Mouse (Mus musculus) myocyte (in vitro differentiated cells): ENCODE measurements around the gene Bhmt2. TPM values are rescaled to one million over a fixed set of nuclear protein-coding genes. Genes with fewer than 3 reads are reported as not detected.

ENCODE experiments used
- H3K27me3 ChIP-seq: one replicate; pipeline ENCODE4 v1.6.1; 2011; ENCODE audit not compliant: control insufficient read depth, insufficient read depth, insufficient read length
- H3K36me3 ChIP-seq: one replicate; pipeline ENCODE4 v1.6.1; 2011; ENCODE audit not compliant: control insufficient read depth, insufficient read depth
- H3K4me2 ChIP-seq: one replicate; pipeline ENCODE4 v1.6.1; 2011; ENCODE audit warnings: low read depth, control low read depth
- H3K4me3 ChIP-seq: one replicate; pipeline ENCODE4 v1.5.1; 2011; ENCODE audit warnings: mild to moderate bottlenecking, control low read depth, moderate library complexity
- H3K79me2 ChIP-seq: one replicate; pipeline ENCODE4 v1.6.1; 2011; ENCODE audit not compliant: control insufficient read depth, insufficient read depth
- H3ac ChIP-seq: one replicate; pipeline ENCODE4 v1.6.1; 2011; ENCODE audit not compliant: control insufficient read depth, insufficient read length
- CEBPB ChIP-seq: IDR thresholded peaks from 2 replicates; pipeline ENCODE4 v1.6.1; 2011; ENCODE audit warnings: mild to moderate bottlenecking, moderate library complexity; ENCODE audit not compliant: poor library complexity, insufficient read depth, severe bottlenecking
- E2F4 ChIP-seq: IDR thresholded peaks from one replicate; pipeline ENCODE4 v1.6.1; 2011; ENCODE audit warnings: mild to moderate bottlenecking, control low read depth, moderate library complexity; ENCODE audit not compliant: insufficient read depth
- MAX ChIP-seq: IDR thresholded peaks from one replicate; pipeline ENCODE4 v1.6.1; 2011; ENCODE audit warnings: low read depth, mild to moderate bottlenecking, control low read depth
- MYOD1 ChIP-seq, 3 experiments: IDR thresholded peaks; one replicate each; pipeline ENCODE4 v1.6.1; 2011; ENCODE audit warnings: control low read depth in 2 of 3, low read depth in 2 of 3, mild to moderate bottlenecking in 2 of 3, moderate library complexity in 1 of 3; ENCODE audit not compliant: insufficient read length in 2 of 3, control insufficient read depth in 1 of 3
- MYOG ChIP-seq, 3 experiments: IDR thresholded peaks; one replicate each; pipeline ENCODE4 v1.6.1; 2011; ENCODE audit warnings: control low read depth in 2 of 3, low read depth in 2 of 3, mild to moderate bottlenecking in 2 of 3; ENCODE audit not compliant: insufficient read length in 2 of 3, control insufficient read depth in 1 of 3, insufficient read depth in 1 of 3
- POLR2A ChIP-seq: IDR thresholded peaks from one replicate; pipeline ENCODE4 v1.6.1; 2011; ENCODE audit warnings: low read depth, mild to moderate bottlenecking, control low read depth, moderate library complexity; ENCODE audit not compliant: insufficient read length
- POLR2AphosphoS2 ChIP-seq: IDR thresholded peaks from one replicate; pipeline ENCODE4 v1.6.1; 2011; ENCODE audit warnings: low read depth, control low read depth; ENCODE audit not compliant: insufficient read length
- REST ChIP-seq: IDR thresholded peaks from one replicate; pipeline ENCODE4 v1.6.1; 2011; ENCODE audit warnings: mild to moderate bottlenecking, control low read depth, moderate library complexity; ENCODE audit not compliant: insufficient read depth, insufficient read length
- SRF ChIP-seq: IDR thresholded peaks from one replicate; pipeline ENCODE4 v1.6.1; 2011; ENCODE audit warnings: low read depth; ENCODE audit not compliant: control insufficient read depth, insufficient read length
- TCF12 ChIP-seq: IDR thresholded peaks from one replicate; pipeline ENCODE4 v1.6.1; 2011; ENCODE audit warnings: mild to moderate bottlenecking, control low read depth; ENCODE audit not compliant: poor library complexity, insufficient read depth, severe bottlenecking
- TCF3 ChIP-seq: IDR thresholded peaks from one replicate; pipeline ENCODE4 v1.6.1; 2011; ENCODE audit warnings: low read depth, control low read depth; ENCODE audit not compliant: insufficient read length
- USF1 ChIP-seq: IDR thresholded peaks from one replicate; pipeline ENCODE4 v1.6.1; 2011; ENCODE audit warnings: low read depth, mild to moderate bottlenecking, control low read depth, moderate library complexity
- polyA plus RNA-seq: library from polyadenylated mRNA; unstranded; fragments of >200 nt; fragmentation: generic; extraction: Trizol; gene quantifications from one replicate; pipeline ENCODE4 v1.2.1, GENCODE M21; 2012; ENCODE audit warnings: missing spikeins

The Bhmt2 gene
- polyA plus RNA-seq, 1 experiment = not detected

GRCm38 (mm10) chr13:93712362-93712761 is 38.3 kb upstream of the Bhmt2 start:
- TF ChIP-seq TCF3 = no peak
- TF ChIP-seq SRF = no peak
- no peak for TF ChIP-seq TCF12
- no peak for TF ChIP-seq POLR2A
- no peak for TF ChIP-seq MYOD1 (IDR thresholded peaks at IDR 0.05; ENCODE audit: control insufficient read depth in 1 of 3, insufficient read length in 2 of 3, low read depth in 2 of 3)
- TF ChIP-seq MAX = no peak
- no peak for TF ChIP-seq USF1
- no peak for TF ChIP-seq MYOG (IDR thresholded peaks at IDR 0.05; ENCODE audit: control insufficient read depth in 1 of 3, insufficient read depth in 1 of 3, insufficient read length in 2 of 3, low read depth in 2 of 3)
- no peak for TF ChIP-seq REST
- no peak for TF ChIP-seq E2F4
- no peak for TF ChIP-seq CEBPB
- TF ChIP-seq POLR2AphosphoS2 = no peak
- H3K4me2 ChIP-seq = no peak overlapping the region
- H3K27me3 ChIP-seq = peaks cover 20% of the 10 kb centered on the region
- H3ac ChIP-seq = no peak overlapping the region
- no peaks in the 10 kb centered on the region for H3K79me2 ChIP-seq
- no peaks in the 10 kb centered on the region for H3K36me3 ChIP-seq
- no peak overlapping the region for H3K4me3 ChIP-seq

GRCm38 (mm10) chr13:93711226-93711625 is 37.1 kb upstream of the Bhmt2 start:
- Histone ChIP-seq H3K27me3 (peaks cover 27% of the 10 kb centered on the region), H3K4me3 (no peak overlapping the region)
- TF ChIP-seq MYOD1 (IDR thresholded peaks at IDR 0.05; ENCODE audit: control insufficient read depth in 1 of 3, insufficient read length in 2 of 3, low read depth in 2 of 3) = no peak
- no peak for TF ChIP-seq CEBPB
- no peak for TF ChIP-seq TCF12
- TF ChIP-seq SRF = no peak
- TF ChIP-seq POLR2AphosphoS2 = no peak
- no peak for TF ChIP-seq POLR2A
- no peak for TF ChIP-seq MAX
- no peak for TF ChIP-seq MYOG (IDR thresholded peaks at IDR 0.05; ENCODE audit: control insufficient read depth in 1 of 3, insufficient read depth in 1 of 3, insufficient read length in 2 of 3, low read depth in 2 of 3)
- TF ChIP-seq E2F4 = no peak
- no peak for TF ChIP-seq USF1
- TF ChIP-seq REST = no peak

GRCm38 (mm10) chr13:93710325-93710724 is 36.2 kb upstream of the Bhmt2 start:
- Histone ChIP-seq H3K4me2 (no peak overlapping the region), H3ac (no peak overlapping the region), H3K36me3 (no peaks in the 10 kb centered on the region), H3K4me3 (no peak overlapping the region), H3K79me2 (no peaks in the 10 kb centered on the region), H3K27me3 (peaks cover 36% of the 10 kb centered on the region)
- TF ChIP-seq TCF3 = no peak
- no peak for TF ChIP-seq POLR2AphosphoS2
- no peak for TF ChIP-seq SRF
- TF ChIP-seq MYOD1 (IDR thresholded peaks at IDR 0.05; ENCODE audit: control insufficient read depth in 1 of 3, insufficient read length in 2 of 3, low read depth in 2 of 3) = no peak
- TF ChIP-seq USF1 = no peak
- no peak for TF ChIP-seq REST
- TF ChIP-seq MYOG (IDR thresholded peaks at IDR 0.05; ENCODE audit: control insufficient read depth in 1 of 3, insufficient read depth in 1 of 3, insufficient read length in 2 of 3, low read depth in 2 of 3) = no peak
- no peak for TF ChIP-seq E2F4
- no peak for TF ChIP-seq CEBPB
- no peak for TF ChIP-seq POLR2A
- TF ChIP-seq MAX = no peak

More at GRCm38 (mm10) chr13:93711226-93711625, 37.1 kb upstream of the Bhmt2 start:
- Histone ChIP-seq H3K79me2 (no peaks in the 10 kb centered on the region), H3K4me2 (no peak overlapping the region), H3K36me3 (no peaks in the 10 kb centered on the region), H3ac (no peak overlapping the region)

GRCm38 (mm10) chr13:93707271-93707670 is 33.2 kb upstream of the Bhmt2 start:
- Histone ChIP-seq H3K4me2 (no peak overlapping the region), H3ac (no peak overlapping the region), H3K36me3 (no peaks in the 10 kb centered on the region), H3K4me3 (no peak overlapping the region), H3K79me2 (no peaks in the 10 kb centered on the region), H3K27me3 (peaks cover 42% of the 10 kb centered on the region)
- no peak for TF ChIP-seq MAX

GRCm38 (mm10) chr13:93705697-93706096 is 31.6 kb upstream of the Bhmt2 start:
- no peaks in the 10 kb centered on the region for H3K36me3 ChIP-seq
- peaks cover 48% of the 10 kb centered on the region for H3K27me3 ChIP-seq
- H3K4me3 ChIP-seq = no peak overlapping the region
- no peak for TF ChIP-seq POLR2AphosphoS2
- TF ChIP-seq MAX = no peak
- TF ChIP-seq POLR2A = no peak
- TF ChIP-seq MYOG (IDR thresholded peaks at IDR 0.05; ENCODE audit: control insufficient read depth in 1 of 3, insufficient read depth in 1 of 3, insufficient read length in 2 of 3, low read depth in 2 of 3) = no peak
- no peak for TF ChIP-seq TCF3
- no peak for TF ChIP-seq E2F4
- no peak for TF ChIP-seq MYOD1 (IDR thresholded peaks at IDR 0.05; ENCODE audit: control insufficient read depth in 1 of 3, insufficient read length in 2 of 3, low read depth in 2 of 3)
- TF ChIP-seq CEBPB = no peak
- no peak for TF ChIP-seq USF1
- TF ChIP-seq SRF = no peak
- no peak for TF ChIP-seq TCF12
- no peak for TF ChIP-seq REST
- H3ac ChIP-seq = no peak overlapping the region
- H3K4me2 ChIP-seq = no peak overlapping the region
- H3K79me2 ChIP-seq = no peaks in the 10 kb centered on the region
